Mouse (Mus musculus): ENCODE results near the gene Thoc6. TPM values are rescaled to one million over a fixed set of nuclear protein-coding genes. Genes with fewer than 3 reads are reported as not detected.
A peak's percentile ranks its signal among the peaks of the same experiment; 100 is the strongest.

Gene Thoc6
- polyA plus RNA-seq, 1 experiment from 2014 or later = 41.0 TPM

DNA sequence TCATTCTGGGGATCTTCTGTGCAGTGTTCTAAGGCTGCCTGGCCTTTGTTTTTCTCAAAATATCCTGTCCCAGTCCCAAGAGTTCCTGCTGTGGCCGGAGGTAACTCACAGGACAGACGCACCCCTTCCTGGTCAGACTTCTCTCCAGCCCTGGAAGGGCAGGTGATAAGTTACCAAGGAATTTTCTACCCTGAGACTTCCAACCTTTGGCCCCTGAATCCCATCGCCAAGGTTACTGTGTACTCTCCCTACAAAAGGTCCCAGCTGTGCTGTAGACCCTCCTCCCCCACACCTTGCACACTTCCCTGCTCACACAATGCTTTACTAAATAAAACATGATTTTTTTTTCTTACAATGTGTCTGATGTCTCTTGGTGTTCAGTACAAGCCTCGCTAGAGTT, 8.4 kb upstream of the Thoc6 start:
- no peak overlapping the region for H3K9ac ChIP-seq (ENCODE audit: low read depth, low read length)
- no peak overlapping the region for H3K4me2 ChIP-seq
- H3K27me3 ChIP-seq (ENCODE audit: control insufficient read depth, insufficient read depth, low read length) = peaks cover 71% of the 10 kb centered on the region
- no peak overlapping the region for H3K4me3 ChIP-seq (ENCODE audit: low read depth, low read length)
- H3K9me3 ChIP-seq (replicated peaks; ENCODE audit: control insufficient read depth, low read length) = no peaks in the 10 kb centered on the region
- WGBS (ENCODE audit: insufficient replicate concordance) = 49% methylated on average over 4 of the region's 4 CpGs
- no peaks in the 10 kb centered on the region; the same call in 1 of the 2 replicates for H3K4me1 ChIP-seq (ENCODE audit: control insufficient read depth, insufficient read depth, low read length)
- no peak for ATAC-seq (replicated peaks; ENCODE audit: insufficient number of reproducible peaks, low FRiP score, low TSS enrichment)
- H3K27ac ChIP-seq (ENCODE audit: low read depth, low read length) = no peak overlapping the region
- no peaks in the 10 kb centered on the region for H3K36me3 ChIP-seq (ENCODE audit: control insufficient read depth, insufficient read depth, low read length)

DNA sequence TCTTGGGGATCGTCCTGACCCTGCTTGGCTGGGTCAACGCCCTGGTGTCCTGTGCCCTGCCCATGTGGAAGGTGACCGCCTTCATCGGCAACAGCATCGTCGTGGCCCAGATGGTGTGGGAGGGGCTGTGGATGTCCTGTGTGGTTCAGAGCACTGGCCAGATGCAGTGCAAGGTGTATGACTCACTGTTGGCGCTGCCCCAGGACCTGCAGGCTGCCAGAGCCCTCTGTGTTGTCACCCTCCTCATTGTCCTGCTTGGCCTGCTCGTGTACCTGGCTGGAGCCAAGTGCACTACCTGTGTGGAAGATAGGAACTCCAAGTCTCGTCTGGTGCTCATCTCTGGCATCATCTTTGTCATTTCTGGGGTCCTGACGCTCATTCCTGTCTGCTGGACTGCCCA, 7.4 kb upstream of the Thoc6 start:
- H3K27ac ChIP-seq (ENCODE audit: low read depth, low read length) = no peak overlapping the region
- WGBS (ENCODE audit: insufficient replicate concordance) = 65% methylated on average over 10 of the region's 10 CpGs
- no peaks in the 10 kb centered on the region for H3K36me3 ChIP-seq (ENCODE audit: control insufficient read depth, insufficient read depth, low read length)
- peaks cover under 1% of the 10 kb centered on the region for H3K4me1 ChIP-seq (ENCODE audit: control insufficient read depth, insufficient read depth, low read length)
- ATAC-seq (replicated peaks; ENCODE audit: insufficient number of reproducible peaks, low FRiP score, low TSS enrichment) = no peak
- no peak overlapping the region for H3K4me3 ChIP-seq (ENCODE audit: low read depth, low read length)
- H3K27me3 ChIP-seq (ENCODE audit: control insufficient read depth, insufficient read depth, low read length) = peaks cover 71% of the 10 kb centered on the region
- no peak overlapping the region for H3K4me2 ChIP-seq
- no peaks in the 10 kb centered on the region for H3K9me3 ChIP-seq (replicated peaks; ENCODE audit: control insufficient read depth, low read length)
- no peak overlapping the region for H3K9ac ChIP-seq (ENCODE audit: low read depth, low read length)

DNA sequence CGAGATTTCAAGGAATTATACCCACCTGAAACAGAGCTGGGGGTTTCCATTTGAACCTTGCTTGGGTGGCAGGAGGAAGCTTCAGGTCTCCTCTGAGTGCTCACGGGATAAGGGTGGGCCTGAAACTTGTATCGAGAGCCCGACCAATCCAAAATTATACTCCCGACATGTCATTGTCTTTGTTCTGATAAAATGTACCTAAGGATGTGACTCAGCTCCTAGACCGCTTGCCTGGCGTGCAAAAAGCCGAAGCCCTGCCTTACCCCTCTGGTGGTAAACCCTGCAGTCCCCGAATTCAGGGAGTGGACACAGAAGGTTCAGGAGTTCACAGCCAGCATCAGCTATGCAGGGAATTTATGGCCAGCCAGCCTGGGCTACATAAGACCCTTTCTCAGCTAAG, 6.7 kb upstream of the Thoc6 start:
- Histone ChIP-seq H3K9ac (ENCODE audit: low read depth, low read length) (no peak overlapping the region), H3K27ac (ENCODE audit: low read depth, low read length) (no peak overlapping the region), H3K27me3 (ENCODE audit: control insufficient read depth, insufficient read depth, low read length) (peaks cover 70% of the 10 kb centered on the region), H3K36me3 (ENCODE audit: control insufficient read depth, insufficient read depth, low read length) (no peaks in the 10 kb centered on the region), H3K4me3 (ENCODE audit: low read depth, low read length) (no peak overlapping the region), H3K4me1 (ENCODE audit: control insufficient read depth, insufficient read depth, low read length) (peaks cover 8% of the 10 kb centered on the region), H3K9me3 (replicated peaks; ENCODE audit: control insufficient read depth, low read length) (no peaks in the 10 kb centered on the region), H3K4me2 (no peak overlapping the region)
- WGBS (ENCODE audit: insufficient replicate concordance) = 59% methylated on average over 9 of the region's 9 CpGs
- ATAC-seq (replicated peaks; ENCODE audit: insufficient number of reproducible peaks, low FRiP score, low TSS enrichment) = no peak

DNA sequence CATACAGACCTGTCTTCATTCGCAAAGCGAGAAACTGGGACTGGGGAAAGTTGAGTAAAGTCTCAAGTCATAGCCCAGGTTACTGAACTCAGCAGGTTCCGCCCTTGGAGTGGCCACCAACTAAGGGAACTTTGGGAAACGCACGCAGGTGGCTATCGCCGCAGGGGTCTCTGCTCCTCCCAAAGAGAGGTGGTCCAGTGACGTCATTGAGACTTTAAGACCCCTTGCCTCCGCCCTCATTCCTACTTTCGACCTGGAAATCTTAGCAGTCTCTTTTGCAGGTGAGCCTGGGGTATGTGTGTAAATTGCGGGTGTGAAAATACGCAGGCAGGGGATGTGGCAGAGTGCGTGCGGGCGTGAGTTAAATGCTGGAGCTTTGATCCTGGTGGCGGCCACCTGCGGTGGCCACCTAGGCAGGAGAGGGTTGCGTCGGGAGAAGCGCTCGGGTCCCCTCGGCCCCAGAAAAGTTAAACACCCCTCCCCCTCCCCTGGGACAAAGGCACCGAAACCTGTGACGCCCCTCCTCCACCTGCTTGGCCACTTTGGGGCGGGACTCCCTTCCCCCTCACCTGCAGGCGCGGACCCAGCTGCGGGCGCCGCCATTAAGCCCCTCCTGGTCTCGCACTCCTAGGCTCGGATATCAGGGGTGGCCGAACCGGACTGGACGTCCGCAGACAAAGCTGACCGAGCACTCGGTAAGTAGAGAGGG, 5.6 kb upstream of the Thoc6 start, which contains the start of gene Cldn6:
TSS of gene Cldn6 (plus strand) at position 123 of the 709 bp plus-strand sequence.
- Histone ChIP-seq H3K36me3 (ENCODE audit: control insufficient read depth, insufficient read depth, low read length) (no peaks in the 10 kb centered on the region), H3K9me3 (replicated peaks; ENCODE audit: control insufficient read depth, low read length) (no peaks in the 10 kb centered on the region), H3K4me1 (ENCODE audit: control insufficient read depth, insufficient read depth, low read length) (peaks cover 18% of the 10 kb centered on the region), H3K27me3 (ENCODE audit: control insufficient read depth, insufficient read depth, low read length) (peaks cover 61% of the 10 kb centered on the region), H3K4me2 (peak within 1 kb of the TSS; percentile 23), H3K9ac (ENCODE audit: low read depth, low read length) (no peak within 1 kb of the TSS), H3K27ac (ENCODE audit: low read depth, low read length) (no peak within 1 kb of the TSS), H3K4me3 (ENCODE audit: low read depth, low read length) (peak within 1 kb of the TSS; percentile 16; the same call in 1 of the 2 replicates)
- no peak for ATAC-seq (replicated peaks; ENCODE audit: insufficient number of reproducible peaks, low FRiP score, low TSS enrichment)
- WGBS (ENCODE audit: insufficient replicate concordance) = 3% methylated on average over 34 of the region's 38 CpGs

DNA sequence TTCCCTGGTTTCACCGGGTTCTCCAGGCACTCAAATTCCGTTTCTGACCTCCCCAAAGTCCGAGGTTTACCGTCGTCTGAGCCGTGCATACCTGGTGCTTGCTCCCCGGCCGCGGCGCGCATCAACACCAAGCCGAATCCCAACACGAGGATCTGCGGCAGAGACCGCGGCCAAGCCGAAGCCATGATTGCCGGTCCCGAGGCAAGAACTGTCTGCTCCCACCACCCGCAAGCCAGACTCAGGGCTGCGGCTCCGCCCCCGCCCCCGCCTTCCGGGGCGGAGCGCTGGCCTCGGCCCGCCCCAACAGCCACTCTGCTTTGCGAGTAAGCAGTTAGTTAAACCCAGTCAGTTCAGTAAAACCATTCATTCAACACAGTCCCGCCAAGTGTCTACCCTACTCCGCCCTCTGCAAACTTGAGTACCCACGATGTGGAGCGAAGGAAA, 3.6 kb upstream of the Thoc6 start, which contains the start of gene Tnfrsf12a:
TSS of gene Tnfrsf12a (minus strand) at position 233 of the 444 bp plus-strand sequence.
- H3K27me3 ChIP-seq (ENCODE audit: control insufficient read depth, insufficient read depth, low read length) = peaks cover 40% of the 10 kb centered on the region
- H3K36me3 ChIP-seq (ENCODE audit: control insufficient read depth, insufficient read depth, low read length) = no peaks in the 10 kb centered on the region
- H3K27ac ChIP-seq (ENCODE audit: low read depth, low read length) = peak within 1 kb of the TSS; percentile 95
- peak within 1 kb of the TSS; percentile 95 for H3K4me2 ChIP-seq
- WGBS (ENCODE audit: insufficient replicate concordance) = under 1% methylated on average over 34 of the region's 34 CpGs
- peak; percentile 33; the same call in 1 of the 2 replicates for ATAC-seq (replicated peaks; ENCODE audit: insufficient number of reproducible peaks, low FRiP score, low TSS enrichment)
- peaks cover 21% of the 10 kb centered on the region for H3K4me1 ChIP-seq (ENCODE audit: control insufficient read depth, insufficient read depth, low read length)
- H3K9me3 ChIP-seq (replicated peaks; ENCODE audit: control insufficient read depth, low read length) = no peaks in the 10 kb centered on the region
- H3K4me3 ChIP-seq (ENCODE audit: low read depth, low read length) = peak within 1 kb of the TSS; percentile 73
- H3K9ac ChIP-seq (ENCODE audit: low read depth, low read length) = peak within 1 kb of the TSS; percentile 86

DNA sequence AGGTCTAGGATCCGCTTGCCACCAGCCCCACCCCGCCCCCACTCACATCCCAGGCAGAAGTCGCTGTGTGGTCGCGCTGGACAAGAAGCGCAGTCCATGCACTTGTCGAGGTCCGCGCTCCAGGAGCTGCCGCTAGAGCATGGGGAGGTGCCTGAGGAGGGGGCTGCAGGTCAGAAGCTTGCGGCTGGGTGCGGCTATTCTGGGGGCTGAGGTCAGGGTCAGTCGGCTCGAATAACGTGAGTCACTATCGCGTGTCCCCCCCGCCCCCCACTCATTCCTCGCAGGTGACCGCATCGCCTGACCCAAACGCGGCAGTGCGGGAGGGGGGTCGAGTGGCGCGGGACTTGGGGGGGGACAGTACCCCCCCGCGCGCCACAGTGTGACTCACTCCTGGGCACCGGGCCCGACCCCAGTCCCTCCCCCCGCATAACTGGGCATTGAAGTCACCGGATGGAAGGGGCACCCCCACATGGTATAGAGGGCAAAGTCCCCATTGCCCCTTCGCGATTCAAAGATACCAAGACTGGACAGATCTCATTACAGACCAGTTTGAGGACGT, 2.9 kb upstream of the Thoc6 start:
- WGBS (ENCODE audit: insufficient replicate concordance) = under 1% methylated on average over 37 of the region's 37 CpGs
- H3K27me3 ChIP-seq (ENCODE audit: control insufficient read depth, insufficient read depth, low read length) = peaks cover 33% of the 10 kb centered on the region
- peak overlapping the region; percentile 86 for H3K9ac ChIP-seq (ENCODE audit: low read depth, low read length)
- H3K9me3 ChIP-seq (replicated peaks; ENCODE audit: control insufficient read depth, low read length) = no peaks in the 10 kb centered on the region
- H3K4me2 ChIP-seq = peak overlapping the region; percentile 95
- peaks cover 21% of the 10 kb centered on the region for H3K4me1 ChIP-seq (ENCODE audit: control insufficient read depth, insufficient read depth, low read length)
- ATAC-seq (replicated peaks; ENCODE audit: insufficient number of reproducible peaks, low FRiP score, low TSS enrichment) = no peak
- H3K4me3 ChIP-seq (ENCODE audit: low read depth, low read length) = peak overlapping the region; percentile 73
- no peaks in the 10 kb centered on the region for H3K36me3 ChIP-seq (ENCODE audit: control insufficient read depth, insufficient read depth, low read length)
- H3K27ac ChIP-seq (ENCODE audit: low read depth, low read length) = peak overlapping the region; percentile 95

DNA sequence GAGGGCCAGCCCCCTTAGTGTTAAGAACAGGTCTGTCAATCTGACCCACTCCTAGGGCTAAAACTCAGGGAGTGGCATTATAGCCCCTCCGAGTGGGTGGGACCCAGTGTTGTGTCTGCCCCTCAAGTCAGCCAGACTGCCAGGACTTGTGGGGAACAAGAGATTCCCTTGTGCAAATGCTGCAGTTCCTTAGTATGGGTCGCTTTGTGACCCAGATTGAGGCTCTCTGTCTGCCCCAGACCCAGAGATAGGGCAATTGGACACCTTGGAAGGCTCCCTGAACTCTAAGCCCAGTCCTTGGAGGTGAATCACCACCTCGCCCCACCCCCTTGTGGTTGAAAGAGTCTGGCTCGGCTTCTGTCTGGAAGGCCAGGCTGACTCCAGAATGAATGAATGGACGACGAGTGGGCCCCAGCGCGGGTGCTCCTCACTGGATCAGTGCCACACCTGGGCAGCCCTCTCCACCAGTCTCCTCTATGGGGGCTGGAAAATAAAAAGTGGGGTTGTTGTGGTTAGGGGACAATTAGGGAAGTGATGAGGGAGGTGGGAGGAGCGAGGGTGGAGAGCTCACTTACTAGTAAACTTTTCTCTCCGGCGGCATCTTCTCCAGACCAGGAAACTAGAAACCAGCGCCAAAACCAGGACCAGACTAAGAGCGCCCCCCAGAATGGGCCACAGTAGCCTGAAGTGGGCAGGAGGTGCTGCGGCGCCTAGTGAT, 2.0 kb upstream of the Thoc6 start:
- no peaks in the 10 kb centered on the region for H3K36me3 ChIP-seq (ENCODE audit: control insufficient read depth, insufficient read depth, low read length)
- ATAC-seq (replicated peaks; ENCODE audit: insufficient number of reproducible peaks, low FRiP score, low TSS enrichment) = no peak
- no peaks in the 10 kb centered on the region for H3K9me3 ChIP-seq (replicated peaks; ENCODE audit: control insufficient read depth, low read length)
- H3K27ac ChIP-seq (ENCODE audit: low read depth, low read length) = peak overlapping the region; percentile 95
- H3K4me2 ChIP-seq = peak overlapping the region; percentile 95
- 7% methylated on average over 15 of the region's 15 CpGs for WGBS (ENCODE audit: insufficient replicate concordance)
- H3K4me1 ChIP-seq (ENCODE audit: control insufficient read depth, insufficient read depth, low read length) = peaks cover 21% of the 10 kb centered on the region
- peaks cover 25% of the 10 kb centered on the region for H3K27me3 ChIP-seq (ENCODE audit: control insufficient read depth, insufficient read depth, low read length)
- H3K9ac ChIP-seq (ENCODE audit: low read depth, low read length) = peak overlapping the region; percentile 86
- H3K4me3 ChIP-seq (ENCODE audit: low read depth, low read length) = peak overlapping the region; percentile 73

DNA sequence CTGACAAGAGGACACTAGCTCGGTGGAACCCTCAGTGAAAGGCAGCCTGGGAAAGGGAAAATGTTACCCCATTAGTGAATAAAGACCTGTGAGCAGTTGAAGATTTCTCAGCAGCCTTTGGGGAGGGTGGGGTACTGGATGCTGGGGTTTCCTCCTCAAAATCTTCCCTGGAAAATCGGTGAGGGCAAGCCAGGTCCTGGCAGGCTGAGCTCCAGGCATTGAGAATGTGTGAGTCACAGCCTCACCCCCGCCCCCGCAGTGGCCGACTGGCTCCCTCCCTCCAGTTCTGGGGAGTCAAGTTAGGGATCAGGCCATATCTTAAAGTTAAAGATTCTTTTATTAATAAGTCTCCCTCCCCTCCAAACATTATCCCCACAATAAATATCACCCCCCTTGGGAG, 1.4 kb upstream of the Thoc6 start:
- Histone ChIP-seq H3K27ac (ENCODE audit: low read depth, low read length) (peak overlapping the region; percentile 95), H3K4me2 (peak overlapping the region; percentile 95), H3K4me3 (ENCODE audit: low read depth, low read length) (peak overlapping the region; percentile 73), H3K9me3 (replicated peaks; ENCODE audit: control insufficient read depth, low read length) (no peaks in the 10 kb centered on the region), H3K27me3 (ENCODE audit: control insufficient read depth, insufficient read depth, low read length) (peaks cover 19% of the 10 kb centered on the region), H3K9ac (ENCODE audit: low read depth, low read length) (peak overlapping the region; percentile 86), H3K4me1 (ENCODE audit: control insufficient read depth, insufficient read depth, low read length) (peaks cover 21% of the 10 kb centered on the region), H3K36me3 (ENCODE audit: control insufficient read depth, insufficient read depth, low read length) (peaks cover 3% of the 10 kb centered on the region; the same call in 1 of the 2 replicates)
- WGBS (ENCODE audit: insufficient replicate concordance) = 18% methylated on average over 5 of the region's 5 CpGs
- no peak for ATAC-seq (replicated peaks; ENCODE audit: insufficient number of reproducible peaks, low FRiP score, low TSS enrichment)
